ENCODE assay signal across 8 mouse cellular contexts in genomic region chr4:154140182-154140212, GRCm38 (mm10). TPM values are rescaled to one million over a fixed set of nuclear protein-coding genes. Genes with fewer than 3 reads are reported as not detected.
DNase-seq lines count a peak whose midpoint lies in the region; ATAC-seq and TF ChIP-seq lines count a peak whose summit lies in the region.

TSS of gene Trp73 (minus strand) at chr4:154140208.

- no peaks in the 10 kb centered on the region for H3K9me3 ChIP-seq in kidney, embryonic 16.5 days (ENCODE audit: low read length)
- H3K9me3 ChIP-seq in embryonic facial prominence, embryonic 13.5 days: no peaks in the 10 kb centered on the region
- no peaks in the 10 kb centered on the region for H3K9me3 ChIP-seq in hindbrain, postnatal 0 days (ENCODE audit: low read length)
- H3K9me3 ChIP-seq in midbrain, embryonic 16.5 days (replicated peaks; ENCODE audit: control insufficient read depth, low read length, poor library complexity, severe bottlenecking): no peaks in the 10 kb centered on the region

- H3K36me3 ChIP-seq in kidney, embryonic 16.5 days (ENCODE audit: insufficient read depth, low read length): no peaks in the 10 kb centered on the region
- no peaks in the 10 kb centered on the region for H3K36me3 ChIP-seq in embryonic facial prominence, embryonic 13.5 days
- no peaks in the 10 kb centered on the region for H3K36me3 ChIP-seq in hindbrain, postnatal 0 days (ENCODE audit: insufficient read depth, low read length)
- H3K36me3 ChIP-seq in midbrain, embryonic 16.5 days (ENCODE audit: control insufficient read depth, insufficient read depth, low read length): no peaks in the 10 kb centered on the region

- peaks cover 39% of the 10 kb centered on the region for H3K4me1 ChIP-seq in kidney, embryonic 16.5 days (ENCODE audit: insufficient read depth, low read length)
- H3K4me1 ChIP-seq in embryonic facial prominence, embryonic 13.5 days: peaks cover 38% of the 10 kb centered on the region
- peaks cover 24% of the 10 kb centered on the region; the same call in 1 of the 2 replicates for H3K4me1 ChIP-seq in hindbrain, postnatal 0 days (ENCODE audit: insufficient read depth, low read length)
- peaks cover 29% of the 10 kb centered on the region for H3K4me1 ChIP-seq in midbrain, embryonic 16.5 days (ENCODE audit: control insufficient read depth, insufficient read depth, low read length)

- no peak for DNase-seq in kidney, adult 18-20 months
- DNase-seq in hindbrain, postnatal 0 days (ENCODE audit: low spot score): no peak
- no peak for DNase-seq in left cerebral cortex, postnatal 4 days
- DNase-seq in cerebellum, adult 8-10 months: no peak
- no peak for DNase-seq in cerebellum, adult 9-11 months

- no peak for TF ChIP-seq CTCF in hindbrain, postnatal 0 days (IDR thresholded peaks at IDR 0.05; ENCODE audit: low read depth)

- peak within 1 kb of the TSS; percentile 64 for H3K9ac ChIP-seq in kidney, embryonic 16.5 days (replicated peaks; ENCODE audit: low read length)
- peak within 1 kb of the TSS; percentile 69 for H3K9ac ChIP-seq in embryonic facial prominence, embryonic 13.5 days
- peak within 1 kb of the TSS; percentile 41 for H3K9ac ChIP-seq in hindbrain, postnatal 0 days (replicated peaks; ENCODE audit: low read length)
- peak within 1 kb of the TSS; percentile 56 for H3K9ac ChIP-seq in midbrain, embryonic 16.5 days (ENCODE audit: low read depth, low read length)

- no peak for ATAC-seq in kidney, embryonic 16.5 days (ENCODE audit: low FRiP score, low TSS enrichment)
- ATAC-seq in embryonic facial prominence, embryonic 13.5 days (ENCODE audit: insufficient number of reproducible peaks, insufficient read depth, low FRiP score, low TSS enrichment, low read depth): no peak
- no peak for ATAC-seq in hindbrain, postnatal 0 days
- ATAC-seq in midbrain, embryonic 16.5 days: no peak

- H3K27me3 ChIP-seq in kidney, embryonic 16.5 days (ENCODE audit: insufficient read depth, low read length): peaks cover 56% of the 10 kb centered on the region
- H3K27me3 ChIP-seq in embryonic facial prominence, embryonic 13.5 days: peaks cover 71% of the 10 kb centered on the region
- H3K27me3 ChIP-seq in hindbrain, postnatal 0 days (ENCODE audit: insufficient read depth, low read length): peaks cover 51% of the 10 kb centered on the region
- peaks cover 39% of the 10 kb centered on the region for H3K27me3 ChIP-seq in midbrain, embryonic 16.5 days (ENCODE audit: control insufficient read depth, insufficient read depth, low read depth, low read length)

- H3K27ac ChIP-seq in kidney, embryonic 16.5 days (ENCODE audit: low read length): no peak within 1 kb of the TSS
- H3K27ac ChIP-seq in embryonic facial prominence, embryonic 13.5 days: no peak within 1 kb of the TSS
- H3K27ac ChIP-seq in hindbrain, postnatal 0 days: no peak within 1 kb of the TSS
- no peak within 1 kb of the TSS for H3K27ac ChIP-seq in midbrain, embryonic 16.5 days (ENCODE audit: low read length)

- peak within 1 kb of the TSS; percentile 95 for H3K4me2 ChIP-seq in kidney, embryonic 16.5 days (replicated peaks; ENCODE audit: low read depth, low read length)
- peak within 1 kb of the TSS; percentile 89 for H3K4me2 ChIP-seq in embryonic facial prominence, embryonic 13.5 days
- peak within 1 kb of the TSS; percentile 78 for H3K4me2 ChIP-seq in hindbrain, postnatal 0 days (ENCODE audit: low read depth, low read length)
- H3K4me2 ChIP-seq in midbrain, embryonic 16.5 days (ENCODE audit: low read length): peak within 1 kb of the TSS; percentile 68

- peak within 1 kb of the TSS; percentile 55 for H3K4me3 ChIP-seq in kidney, embryonic 16.5 days (ENCODE audit: low read length)
- peak within 1 kb of the TSS; percentile 51 for H3K4me3 ChIP-seq in embryonic facial prominence, embryonic 13.5 days
- H3K4me3 ChIP-seq in hindbrain, postnatal 0 days (ENCODE audit: low read length): peak within 1 kb of the TSS; percentile 45
- H3K4me3 ChIP-seq in midbrain, embryonic 16.5 days (ENCODE audit: low read depth, low read length): peak within 1 kb of the TSS; percentile 45

- WGBS in kidney, embryonic 16.5 days: 0% methylated on average over 4 of the region's 4 CpGs
- WGBS in embryonic facial prominence, embryonic 13.5 days: 0% methylated on average over 4 of the region's 4 CpGs
- WGBS in hindbrain, postnatal 0 days: no CpG with 5 or more reads among the region's 4 CpGs
- WGBS in midbrain, embryonic 16.5 days: 4% methylated on average over 4 of the region's 4 CpGs

- intact Hi-C loops in left cerebral cortex, postnatal 4 days (cut with DNase I): loop anchor here (5.0 kb wide), 1 partner anchor 73 kb away; no protein-coding TSS in a partner anchor

RNA-seq across cellular contexts. Expression of gene Trp73, which starts in this region (rescaled TPM):
- polyA plus RNA-seq in kidney, embryonic 16.5 days (2015; fragmentation: Nextera tagmentation; extraction: Ambion mirVana): 0.31 and 0.44 TPM in 2 replicates
- polyA plus RNA-seq in embryonic facial prominence, embryonic 13.5 days (2015; fragmentation: Nextera tagmentation; extraction: Ambion mirVana): 4.5 and 5.7 TPM in 2 replicates
- total RNA-seq in hindbrain, postnatal 0 days (2014; rRNA removed): 0.83 and 1.2 TPM in 2 replicates
- 0.96 and 1.3 TPM in 2 replicates for polyA plus RNA-seq in hindbrain, postnatal 0 days (2015; fragmentation: Nextera tagmentation; extraction: Ambion mirVana)
- polyA plus RNA-seq in midbrain, embryonic 16.5 days (2015; fragmentation: Nextera tagmentation; extraction: Ambion mirVana): 0.90 and 1.1 TPM in 2 replicates
- total RNA-seq in left cerebral cortex, postnatal 4 days (2021): 1 to 10 TPM; 3.7 to 4.3 TPM
